Mouse (Mus musculus) heart, embryonic 16.5 days (tissue): Measurements from ENCODE around the gene Fbxo28. TPM values are rescaled to one million over a fixed set of nuclear protein-coding genes. Genes with fewer than 3 reads are reported as not detected.
A peak's percentile ranks its signal among the peaks of the same experiment; 100 is the strongest.

Source experiments
- ATAC-seq: fragments of 200-750 bp; cut with Nextera tagmentation; replicated peaks from 2 replicates; pipeline ENCODE4 v1.8.0; 2017; ENCODE audit warnings: moderate number of reproducible peaks; ENCODE audit not compliant: insufficient read depth, low FRiP score; ENCODE audit errors: extremely low read depth
- H3K27ac ChIP-seq: fragments of 300-500 bp; sonication (generic); 2 replicates; pipeline ENCODE4 v1.5.1; 2014; ENCODE audit warnings: mild to moderate bottlenecking, low read length, control low read depth, moderate library complexity
- H3K27me3 ChIP-seq: fragments of 300-500 bp; sonication (generic); 2 replicates; pipeline ENCODE4 v1.6.1; 2014; ENCODE audit warnings: low read length, mixed read lengths; ENCODE audit not compliant: control insufficient read depth, insufficient read depth
- H3K36me3 ChIP-seq: fragments of 300-500 bp; sonication (generic); 2 replicates; pipeline ENCODE4 v1.6.1; 2014; ENCODE audit not compliant: control insufficient read depth, insufficient read depth
- H3K4me1 ChIP-seq: fragments of 300-500 bp; sonication (generic); 2 replicates; pipeline ENCODE4 v1.6.1; 2014; ENCODE audit warnings: low read length, mixed read lengths; ENCODE audit not compliant: control insufficient read depth, insufficient read depth
- H3K4me2 ChIP-seq: fragments of 300-500 bp; sonication (generic); 2 replicates; pipeline ENCODE4 v1.6.1; 2014; ENCODE audit warnings: low read depth, mild to moderate bottlenecking, control low read depth, low read length
- H3K4me3 ChIP-seq: fragments of 300-500 bp; sonication (generic); 2 replicates; pipeline ENCODE4 v1.5.1; 2014; ENCODE audit warnings: mild to moderate bottlenecking, control low read depth, low read length
- H3K9ac ChIP-seq: fragments of 300-500 bp; sonication (generic); 2 replicates; pipeline ENCODE4 v1.6.1; 2014; ENCODE audit warnings: low read length, control low read depth
- H3K9me3 ChIP-seq: fragments of 300-500 bp; sonication (generic); replicated peaks from 2 replicates; pipeline ENCODE4 v1.6.1; 2016; ENCODE audit warnings: low read length; ENCODE audit not compliant: control insufficient read depth
- WGBS: fragments of 180-500 bp; shearing (Covaris S2); extraction: QIAGEN DNeasy Blood & Tissue Kit; methylation state at CpG from one replicate; pipeline ENCODE4 v1.1.7; 2014; 5-methylcytosine and 5-hydroxymethylcytosine counted together
- polyA plus RNA-seq: library from polyadenylated mRNA; unstranded; fragments of >200 nt; fragmentation: Nextera tagmentation; extraction: Ambion mirVana; gene quantifications from 2 replicates; pipeline ENCODE4 v1.2.1, GENCODE M21; 2015

Fbxo28 gene
- polyA plus RNA-seq, 1 experiment from 2014 or later = 12.5 TPM

DNA sequence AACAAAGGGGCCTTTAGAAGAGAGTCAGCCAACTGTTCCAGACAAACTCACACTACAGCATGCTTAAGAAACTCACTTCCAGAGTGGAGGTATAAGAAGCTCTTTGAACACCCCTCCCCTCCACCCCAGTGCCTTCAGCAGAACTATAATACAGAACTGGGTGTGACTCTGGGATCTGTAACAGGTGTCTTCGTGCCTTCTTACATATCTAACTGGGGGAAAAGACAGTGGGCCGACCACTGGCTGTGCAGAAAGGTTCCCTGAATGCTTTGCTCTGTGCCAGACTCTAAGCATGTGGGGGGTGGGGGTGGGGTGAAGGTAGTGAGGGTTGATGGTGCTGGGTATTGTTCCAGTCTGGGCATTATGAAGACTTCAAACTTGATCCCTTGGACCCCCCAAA lies 52.8 kb downstream of the Fbxo28 start:
- no peak for ATAC-seq
- H3K27me3 ChIP-seq = no peaks in the 10 kb centered on the region

GRCm38 (mm10) chr1:182287781-182288180 lies 53.6 kb downstream of the Fbxo28 start:
- 60% methylated on average over 7 of the region's 7 CpGs for whole genome bisulfite sequencing
- H3K9ac ChIP-seq = no peak overlapping the region
- H3K4me3 ChIP-seq = no peak overlapping the region
- H3K4me2 ChIP-seq = no peak overlapping the region
- no peaks in the 10 kb centered on the region for H3K9me3 ChIP-seq
- no peak for ATAC-seq
- 0 out of 2 replicates have a peak, but pooled peaks cover 4% of the 10 kb centered on the region for H3K4me1 ChIP-seq
- H3K36me3 ChIP-seq = no peaks in the 10 kb centered on the region
- no peak overlapping the region for H3K27ac ChIP-seq
- no peaks in the 10 kb centered on the region for H3K27me3 ChIP-seq

More for the DNA sequence above, 52.8 kb downstream of the Fbxo28 start:
- 0 out of 2 replicates have a peak, but pooled peaks cover 4% of the 10 kb centered on the region for H3K4me1 ChIP-seq
- no peak overlapping the region for H3K4me3 ChIP-seq
- 62% methylated on average over 2 of the region's 2 CpGs for WGBS
- H3K4me2 ChIP-seq = no peak overlapping the region
- no peak overlapping the region for H3K9ac ChIP-seq
- no peaks in the 10 kb centered on the region for H3K36me3 ChIP-seq
- H3K9me3 ChIP-seq = no peaks in the 10 kb centered on the region
- no peak overlapping the region for H3K27ac ChIP-seq

DNA sequence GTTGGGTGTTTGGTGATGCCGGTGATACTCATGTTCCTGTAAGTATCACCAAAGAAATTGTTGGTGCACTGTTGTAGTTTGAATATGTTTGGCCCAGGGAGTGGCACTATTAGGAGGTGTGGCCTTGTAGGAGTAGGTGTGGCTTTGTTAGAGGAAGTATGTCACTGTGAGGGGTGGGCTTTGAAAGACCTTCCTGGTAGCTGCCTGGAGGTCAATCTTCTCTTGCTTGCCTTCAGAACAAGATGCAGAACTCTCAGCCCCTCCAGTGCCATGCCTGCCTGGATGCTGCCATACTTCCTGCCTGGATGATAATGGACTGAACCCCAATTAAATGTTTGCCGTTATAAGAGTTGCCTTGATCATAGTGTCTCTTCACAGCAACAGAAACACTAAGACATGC lies 56.6 kb downstream of the Fbxo28 start:
- H3K4me3 ChIP-seq = no peak overlapping the region
- no peak overlapping the region for H3K4me2 ChIP-seq
- no peak for ATAC-seq
- WGBS = 88% methylated on average over 2 of the region's 2 CpGs
- peaks cover 16% of the 10 kb centered on the region for H3K4me1 ChIP-seq
- no peaks in the 10 kb centered on the region for H3K36me3 ChIP-seq
- no peak overlapping the region for H3K9ac ChIP-seq
- no peaks in the 10 kb centered on the region for H3K9me3 ChIP-seq
- no peak overlapping the region for H3K27ac ChIP-seq
- H3K27me3 ChIP-seq = no peaks in the 10 kb centered on the region

DNA sequence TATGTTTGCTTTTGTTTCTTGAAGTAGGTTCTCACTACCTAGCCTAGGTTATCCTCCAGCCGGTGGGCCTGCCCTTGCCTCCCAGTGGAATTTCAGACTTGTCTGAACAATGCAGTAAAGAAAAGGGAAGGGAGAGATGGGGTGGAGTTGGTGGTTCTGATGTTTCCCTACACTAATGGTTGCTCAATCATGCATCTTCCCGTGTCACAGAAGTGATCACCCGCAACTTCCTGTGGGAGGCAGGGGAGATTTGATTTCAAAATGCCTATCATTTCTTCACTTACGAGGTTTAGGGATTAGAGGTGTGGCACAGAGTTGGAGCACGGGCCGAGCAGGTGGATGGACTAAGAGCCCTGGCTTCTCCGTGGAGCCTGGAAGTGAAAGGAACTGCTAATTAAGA lies 58.2 kb downstream of the Fbxo28 start:
- H3K36me3 ChIP-seq = peaks cover 9% of the 10 kb centered on the region
- H3K9me3 ChIP-seq = no peaks in the 10 kb centered on the region
- H3K27ac ChIP-seq = no peak overlapping the region
- H3K9ac ChIP-seq = no peak overlapping the region
- peak overlapping the region; percentile 72 for H3K4me3 ChIP-seq
- H3K4me2 ChIP-seq = peak overlapping the region; percentile 77
- H3K4me1 ChIP-seq = peaks cover 16% of the 10 kb centered on the region
- no peaks in the 10 kb centered on the region for H3K27me3 ChIP-seq
- no peak for ATAC-seq
- WGBS = 41% methylated on average over 7 of the region's 7 CpGs

- H3K27me3 ChIP-seq = no peaks in the 10 kb centered on the region
- WGBS = under 1% methylated on average over 94 of the region's 94 CpGs
- H3K36me3 ChIP-seq = peaks cover 12% of the 10 kb centered on the region
- peak within 1 kb of the TSS; percentile 93 for H3K27ac ChIP-seq
- H3K4me3 ChIP-seq = peak within 1 kb of the TSS; percentile 72
- peak within 1 kb of the TSS; percentile 91 for H3K9ac ChIP-seq
- H3K4me2 ChIP-seq = peak within 1 kb of the TSS; percentile 77
- peak; percentile 90 for ATAC-seq
- no peaks in the 10 kb centered on the region for H3K9me3 ChIP-seq
- peaks cover 16% of the 10 kb centered on the region for H3K4me1 ChIP-seq
Observed at GRCm38 (mm10) chr1:182282091-182283075, 59.0 kb downstream of the Fbxo28 start, which contains the start of gene Degs1. Gene Degs1 (minus strand): TSS chr1:182282804.

GRCm38 (mm10) chr1:182281251-182281711 lies 60.1 kb downstream of the Fbxo28 start:
- Histone ChIP-seq H3K9me3 (no peaks in the 10 kb centered on the region), H3K27me3 (no peaks in the 10 kb centered on the region), H3K27ac (peak overlapping the region; percentile 44), H3K36me3 (peaks cover 18% of the 10 kb centered on the region), H3K4me1 (peaks cover 16% of the 10 kb centered on the region), H3K4me3 (peak overlapping the region; percentile 72), H3K4me2 (peak overlapping the region; percentile 77), H3K9ac (peak overlapping the region; percentile 91)
- WGBS = 9% methylated on average over 9 of the region's 9 CpGs
- 0 out of 2 replicates have a peak, but pooled peaks have one; percentile 10 for ATAC-seq

- Histone ChIP-seq H3K9me3 (no peaks in the 10 kb centered on the region), H3K36me3 (peaks cover 23% of the 10 kb centered on the region), H3K4me2 (peak overlapping the region; percentile 77), H3K9ac (peak overlapping the region; percentile 91), H3K4me3 (peak overlapping the region; percentile 72), H3K27me3 (no peaks in the 10 kb centered on the region), H3K4me1 (peaks cover 16% of the 10 kb centered on the region), H3K27ac (peak overlapping the region; percentile 44)
- 28% methylated on average over 11 of the region's 11 CpGs for WGBS
- ATAC-seq = no peak
Observed at GRCm38 (mm10) chr1:182280577-182280976, 60.9 kb downstream of the Fbxo28 start.

- H3K4me3 ChIP-seq = peak overlapping the region; percentile 72
Observed at GRCm38 (mm10) chr1:182280046-182280445, 61.4 kb downstream of the Fbxo28 start.

GRCm38 (mm10) chr1:182279436-182279835 lies 62.0 kb downstream of the Fbxo28 start:
- ATAC-seq = no peak
- Histone ChIP-seq H3K9me3 (no peaks in the 10 kb centered on the region), H3K4me1 (peaks cover 16% of the 10 kb centered on the region), H3K9ac (no peak overlapping the region), H3K27me3 (no peaks in the 10 kb centered on the region), H3K4me3 (no peak overlapping the region), H3K36me3 (peaks cover 28% of the 10 kb centered on the region), H3K4me2 (no peak overlapping the region), H3K27ac (no peak overlapping the region)
- 81% methylated on average over 4 of the region's 4 CpGs for WGBS

More at GRCm38 (mm10) chr1:182280046-182280445, 61.4 kb downstream of the Fbxo28 start:
- 78% methylated on average over 6 of the region's 6 CpGs for WGBS
- Histone ChIP-seq H3K4me1 (peaks cover 16% of the 10 kb centered on the region), H3K4me2 (peak overlapping the region; percentile 77), H3K27ac (peak overlapping the region; percentile 44), H3K9ac (no peak overlapping the region), H3K9me3 (no peaks in the 10 kb centered on the region), H3K36me3 (peaks cover 27% of the 10 kb centered on the region), H3K27me3 (no peaks in the 10 kb centered on the region)
- ATAC-seq = no peak
